Mouse (Mus musculus) spleen, adult 2 months (tissue): ENCODE measurements at regions not wholly inside any gene's neighbourhood (a gene's known extent, or its start where the extent isn't known, plus 50 kb on each side); places are given as distances from the start of the nearest gene placed in this dataset.

Source experiments
- CTCF ChIP-seq: fragments of 200-500 bp; IDR thresholded peaks from 2 replicates; pipeline ENCODE4 v1.5.1; 2011; ENCODE audit warnings: mild to moderate bottlenecking, inconsistent platforms; ENCODE audit not compliant: insufficient read depth, insufficient read length, insufficient replicate concordance; ENCODE audit errors: extremely low read depth
- POLR2A ChIP-seq: fragments of 200-500 bp; IDR thresholded peaks from 2 replicates; pipeline ENCODE4 v1.6.1; 2011; ENCODE audit warnings: low read depth, low read length, inconsistent platforms

DNA sequence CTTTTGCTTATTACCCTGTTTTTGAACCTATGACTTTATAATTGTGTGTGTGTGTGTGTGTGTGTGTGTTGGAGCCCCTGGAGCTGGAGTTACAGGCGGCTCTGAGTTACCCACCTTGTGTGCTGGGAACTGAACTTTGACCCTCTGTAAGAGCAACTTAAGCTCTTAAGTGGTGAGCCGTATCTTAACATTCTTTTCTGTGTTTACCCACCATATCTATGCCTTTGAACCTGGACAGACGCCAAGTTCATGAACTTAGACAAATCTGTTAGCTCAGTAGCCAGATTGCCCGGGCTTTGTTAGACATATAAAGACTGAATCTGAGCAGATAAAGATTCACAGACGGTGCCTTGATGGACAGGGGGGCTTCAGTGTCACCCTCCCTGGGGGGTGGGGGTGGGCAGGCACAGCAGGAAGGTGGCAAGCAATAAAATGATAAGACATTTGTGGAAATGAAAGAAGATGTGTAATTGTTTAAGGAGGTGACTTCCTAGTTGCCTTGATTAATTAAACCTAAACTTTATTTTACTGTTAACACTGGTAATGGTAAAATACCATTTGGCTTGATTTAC lies 58.1 kb upstream of the Rasl11b start:
- TF ChIP-seq CTCF (no peak), POLR2A (no peak)
